Mouse (Mus musculus) kidney, postnatal 25 days (tissue): ENCODE measurements around the gene Jazf1.

Experiments used
- DNase-seq, 2 experiments: peaks; one replicate each; pipeline ENCODE4 v3.0.0; 2021; ENCODE audit warnings: mixed read lengths in 2 of 2

Jazf1 gene

GRCm38 (mm10) chr6:53067989-53068874 lies at the start of gene Jazf1:
Jazf1 (minus strand) TSS chr6:53068631.
- peak; percentile 42 to 66 for DNase-seq

GRCm38 (mm10) chr6:53117855-53118254 lies 49.4 kb upstream of the Jazf1 start:
- DNase-seq: no peak

GRCm38 (mm10) chr6:53086879-53087278 lies 18.4 kb upstream of the Jazf1 start:
- no peak for DNase-seq

- no peak for DNase-seq
Measured at GRCm38 (mm10) chr6:53081241-53081640, 12.8 kb upstream of the Jazf1 start.

GRCm38 (mm10) chr6:53078671-53079070 lies 10.2 kb upstream of the Jazf1 start:
- DNase-seq: no peak

- DNase-seq: no peak
Measured at GRCm38 (mm10) chr6:53071732-53072131, 3.3 kb upstream of the Jazf1 start.

- no peak for DNase-seq
Measured at GRCm38 (mm10) chr6:53069976-53070575, 1.6 kb upstream of the Jazf1 start.

- no peak for DNase-seq
Measured at GRCm38 (mm10) chr6:53068875-53069178, 396 bp upstream of the Jazf1 start.

GRCm38 (mm10) chr6:53067446-53067988 lies 914 bp downstream of the Jazf1 start:
- peak in 1 of 2 experiments; percentile 4 for DNase-seq

- no peak for DNase-seq
Measured at GRCm38 (mm10) chr6:53066978-53067377, 1.5 kb downstream of the Jazf1 start.

GRCm38 (mm10) chr6:53064070-53064469 lies 4.4 kb downstream of the Jazf1 start:
- no peak for DNase-seq

- no peak for DNase-seq
Measured at GRCm38 (mm10) chr6:53054909-53055308, 13.5 kb downstream of the Jazf1 start.

GRCm38 (mm10) chr6:53045501-53045900 lies 22.9 kb downstream of the Jazf1 start:
- DNase-seq: no peak

GRCm38 (mm10) chr6:53038176-53038575 lies 30.3 kb downstream of the Jazf1 start:
- no peak for DNase-seq

- no peak for DNase-seq
Measured at GRCm38 (mm10) chr6:53034362-53035011, 33.9 kb downstream of the Jazf1 start.

GRCm38 (mm10) chr6:53032730-53033484 lies 35.5 kb downstream of the Jazf1 start:
- DNase-seq: peak in 1 of 2 experiments; percentile 26

- DNase-seq: no peak
Measured at GRCm38 (mm10) chr6:53022069-53022468, 46.4 kb downstream of the Jazf1 start.

GRCm38 (mm10) chr6:53021081-53021480 lies 47.4 kb downstream of the Jazf1 start:
- no peak for DNase-seq

GRCm38 (mm10) chr6:53017357-53018205 lies 50.9 kb downstream of the Jazf1 start:
- DNase-seq: no peak

- no peak for DNase-seq
Measured at GRCm38 (mm10) chr6:53014460-53015455, 53.7 kb downstream of the Jazf1 start.
